Mouse (Mus musculus) megakaryocyte progenitor cell, adult 5-6 weeks (primary cell): Measurements from ENCODE around the gene Sod1. TPM values are rescaled to one million over a fixed set of nuclear protein-coding genes. Genes with fewer than 3 reads are reported as not detected.
"Not testable (repeated sequence)": the region's sequence is repeated elsewhere in the genome, so short reads cannot be mapped to it uniquely, and the experiment has no call there.

ENCODE experiments used
- ATAC-seq: replicated peaks from 2 replicates; pipeline ENCODE4 v1.8.0; 2016; ENCODE audit warnings: mild to moderate bottlenecking, moderate TSS enrichment, inconsistent platforms; ENCODE audit not compliant: poor library complexity
- total RNA-seq, 2 experiments: library from RNA; stranded (forward) in 1 of 2; stranded (reverse) in 1 of 2; fragments of 157-497, 149-512 nt in 1 of 2; fragments of 200-1000 nt in 1 of 2; gene quantifications; 2 replicates each; pipeline versions ENCODE4 v1.2.3 to v1.2.4; 2015 to 2017

Sod1 gene
- total RNA-seq, 2 experiments from 2014 or later: 577 to 672 TPM

DNA sequence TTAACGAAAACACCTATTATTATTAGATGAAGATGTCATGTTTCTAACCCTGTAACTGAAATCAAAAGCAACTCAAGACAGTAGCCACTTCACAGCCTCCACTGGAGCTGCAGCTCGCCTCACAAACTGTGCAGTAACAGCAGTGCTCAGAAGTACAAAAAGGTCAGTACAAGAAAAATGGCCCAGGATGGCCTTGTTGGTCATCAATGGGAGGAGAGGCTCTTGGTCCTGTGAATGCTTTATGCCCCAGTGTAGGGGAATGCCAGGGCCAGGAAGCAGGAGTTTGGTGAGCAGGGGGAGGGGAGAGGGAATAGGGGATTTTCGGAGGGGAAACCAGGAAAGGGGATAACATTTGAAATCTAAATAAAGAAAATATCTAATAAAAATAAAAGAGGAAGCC lies 30.7 kb downstream of the Sod1 start:
- ATAC-seq: not testable (repeated sequence)

DNA sequence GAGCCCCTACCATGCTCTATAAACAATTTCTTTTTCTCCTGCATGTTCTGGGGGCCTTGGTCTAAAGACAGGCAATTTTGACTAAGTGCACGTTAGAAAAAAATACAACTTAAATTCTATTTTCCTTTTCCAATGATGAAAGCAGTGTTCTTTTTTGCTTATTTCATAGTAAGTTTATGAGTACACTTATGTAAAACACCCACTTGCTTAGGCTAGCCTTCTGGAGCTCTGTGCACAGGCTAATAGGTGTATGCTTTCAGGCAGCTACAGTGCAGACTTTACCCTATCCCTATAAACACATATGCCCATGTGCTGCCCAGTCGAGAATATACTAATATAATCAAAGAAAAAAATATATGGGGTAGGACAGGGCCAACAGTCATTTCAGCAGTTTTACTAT lies 32.0 kb downstream of the Sod1 start:
- no peak for ATAC-seq

DNA sequence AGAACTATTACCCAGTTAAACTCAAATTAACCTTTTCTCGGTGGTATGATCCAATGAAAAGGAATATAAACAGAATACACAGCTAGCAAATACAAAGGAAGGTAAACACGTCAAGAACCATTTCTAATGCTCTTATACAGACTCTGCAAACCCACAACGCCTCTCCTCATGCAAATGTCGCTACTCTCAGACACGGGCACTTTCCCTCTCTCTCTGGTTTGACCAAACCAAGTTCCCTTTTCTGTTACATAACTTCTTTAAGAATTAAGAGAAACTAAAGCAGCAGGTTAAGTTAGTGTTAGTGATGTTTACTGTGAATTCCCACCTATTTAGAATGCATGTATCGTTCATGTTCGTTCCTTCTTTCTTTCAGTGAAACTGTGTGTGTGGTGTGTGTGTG lies 38.4 kb downstream of the Sod1 start:
- peak; percentile 56 for ATAC-seq

DNA sequence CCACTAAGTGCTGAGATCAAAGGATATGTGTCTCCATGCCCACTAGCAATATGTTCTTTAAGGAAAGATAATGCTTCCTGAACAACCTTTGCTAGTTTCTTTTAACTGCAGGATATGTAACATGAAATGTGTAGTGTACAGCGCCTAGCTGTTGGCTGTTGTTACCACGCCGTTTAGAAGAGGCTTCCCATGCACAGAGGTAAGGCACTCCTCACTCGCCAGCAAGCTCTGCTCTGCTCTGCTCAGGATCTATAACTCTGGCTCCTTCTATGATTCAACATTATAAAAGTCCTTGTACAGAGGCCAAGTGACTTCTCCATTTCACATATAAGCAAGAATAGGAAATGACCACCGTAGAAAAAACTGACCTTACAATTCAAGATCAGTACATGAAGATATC lies 39.1 kb downstream of the Sod1 start:
- no peak for ATAC-seq

DNA sequence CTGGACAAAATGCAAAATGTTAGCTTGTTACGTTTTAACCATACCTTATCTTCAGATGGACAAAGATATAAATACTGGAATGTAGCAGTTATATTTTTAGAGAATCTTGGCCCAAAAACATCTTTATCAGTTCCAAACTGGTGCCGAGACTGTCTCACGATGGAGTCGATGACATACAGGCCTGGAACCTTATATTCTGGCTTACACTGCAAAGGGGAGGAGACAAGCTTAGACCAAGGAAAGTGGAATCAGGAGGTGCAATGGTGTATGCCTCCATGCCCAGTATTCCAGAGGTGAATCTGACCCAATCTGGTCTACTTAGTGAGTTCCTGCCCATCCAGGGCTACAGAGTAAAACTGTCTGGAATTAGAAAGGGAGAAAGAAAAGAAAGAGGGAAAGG lies 39.5 kb downstream of the Sod1 start:
- ATAC-seq: no peak

DNA sequence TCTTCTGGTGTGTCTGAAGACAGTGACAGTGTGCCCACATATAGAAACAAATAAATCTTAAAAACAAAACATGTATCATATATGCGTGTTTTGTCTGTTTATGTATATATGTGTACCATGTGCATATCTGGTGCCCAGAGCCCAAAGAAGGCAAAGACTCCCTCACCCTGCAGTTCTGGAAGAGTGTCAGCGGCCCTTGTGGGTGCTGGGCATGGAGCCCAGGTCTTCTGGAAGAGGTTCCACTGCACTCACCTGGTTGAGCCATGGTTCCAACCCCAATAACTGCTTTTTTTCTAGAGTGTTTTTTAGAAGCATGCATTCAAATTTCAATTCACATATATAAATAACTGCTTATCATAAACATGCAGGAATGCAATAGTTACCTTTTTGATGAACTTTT lies 41.2 kb downstream of the Sod1 start:
- ATAC-seq: no peak

DNA sequence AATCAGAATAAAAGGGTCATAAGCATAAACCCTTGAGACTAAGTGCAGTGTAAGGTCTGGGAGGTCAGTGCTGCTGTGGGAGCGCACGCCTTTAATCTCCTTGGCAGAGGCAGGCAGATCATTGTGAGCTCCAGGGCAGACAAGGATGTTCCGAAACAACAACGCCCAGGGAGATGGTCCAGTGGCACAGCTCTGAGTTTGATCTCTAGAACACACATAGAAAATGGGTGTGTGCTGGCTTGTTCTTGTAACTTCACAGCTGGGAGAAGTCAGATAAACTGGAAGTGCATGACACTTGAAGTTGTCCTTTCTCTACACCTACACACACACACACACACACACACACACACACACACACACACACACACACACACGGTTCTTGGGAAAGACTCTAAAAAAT lies 43.5 kb downstream of the Sod1 start:
- peak; percentile 56 for ATAC-seq

DNA sequence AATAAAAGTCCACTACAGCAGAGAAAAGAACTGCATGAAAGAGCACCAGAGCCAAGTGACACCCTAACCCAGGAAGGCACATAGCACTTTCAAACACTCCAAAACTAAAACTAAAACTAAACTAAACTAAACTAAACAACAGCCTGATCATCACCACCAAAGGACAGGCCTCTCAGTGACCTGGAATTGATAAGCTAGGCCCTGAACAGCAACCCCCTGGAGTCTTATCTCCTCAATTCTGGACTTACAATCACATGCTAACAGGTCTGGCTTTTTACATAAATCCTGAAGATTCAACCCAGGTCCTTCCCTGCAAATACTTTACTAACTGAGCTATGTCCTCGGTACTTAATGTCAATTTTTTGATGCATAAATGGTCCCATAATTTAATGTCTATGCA lies 44.6 kb downstream of the Sod1 start:
- peak; percentile 47 for ATAC-seq

DNA sequence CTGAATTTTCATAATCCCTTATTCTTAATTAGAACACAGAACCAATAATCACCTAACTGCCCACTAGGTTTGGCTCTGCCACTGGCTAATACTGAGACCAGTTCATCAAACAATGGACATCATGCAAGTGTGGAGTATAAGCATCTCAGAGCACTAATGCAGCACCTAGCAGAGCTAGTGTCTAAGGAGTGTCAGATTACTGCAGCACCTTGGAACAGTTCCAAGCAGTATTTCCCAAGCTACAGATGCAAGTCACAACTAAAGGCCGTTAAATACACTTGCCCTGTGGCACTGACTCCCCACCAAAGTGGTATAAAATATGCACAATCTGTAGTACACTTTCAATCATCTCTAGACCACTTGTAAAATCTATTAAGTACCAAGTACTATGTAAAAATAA lies 46.0 kb downstream of the Sod1 start:
- ATAC-seq: peak; percentile 61

DNA sequence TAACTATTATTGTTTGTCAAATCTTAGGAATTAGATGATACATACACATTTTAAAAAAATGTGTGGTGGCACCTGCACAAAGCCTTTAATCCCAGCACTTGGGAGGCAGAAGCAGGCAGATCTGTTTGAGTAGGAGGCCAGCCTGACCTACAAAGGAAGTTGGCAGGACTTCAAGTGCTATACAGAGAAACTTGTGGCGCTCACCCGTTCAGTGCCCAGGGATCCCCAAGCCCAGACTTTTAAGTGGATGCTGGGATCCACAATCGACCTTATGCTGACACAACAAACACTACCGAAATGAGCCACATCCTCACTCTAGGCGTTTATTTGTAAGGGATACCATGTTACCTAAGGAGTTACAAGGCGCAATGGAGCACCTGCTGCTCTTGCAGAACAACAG lies 55.0 kb downstream of the Sod1 start:
- no peak for ATAC-seq

Other genes starting within 250 kb of the Sod1 start
- gene Tiam1, start 77.0 kb upstream of the Sod1 start, total RNA-seq (2015): 60.8 and 67.9 TPM in 2 replicates
- gene Tiam1, start 77.0 kb upstream of the Sod1 start, total RNA-seq (2017): 52.8 and 58.4 TPM in 2 replicates
- 64.0 and 67.2 TPM in 2 replicates for gene Scaf4, start 63.7 kb downstream of the Sod1 start, total RNA-seq (2015)
- 14.1 and 18.5 TPM in 2 replicates for gene Scaf4, start 63.7 kb downstream of the Sod1 start, total RNA-seq (2017)
- not detected in 2 replicates for gene Hunk, start 165.3 kb downstream of the Sod1 start, total RNA-seq (2015)
- not detected in 2 replicates for gene Hunk, start 165.3 kb downstream of the Sod1 start, total RNA-seq (2017)